Mouse (Mus musculus): ENCODE results near the gene Ing2. TPM values are rescaled to one million over a fixed set of nuclear protein-coding genes. Genes with fewer than 3 reads are reported as not detected.

Ing2 gene
- polyA plus RNA-seq, 1 experiment from 2014 or later: 10.4 TPM

- Histone ChIP-seq H3K4me3 (ENCODE audit: low read depth, low read length) (no peak overlapping the region), H3K36me3 (ENCODE audit: control insufficient read depth, insufficient read depth, low read length) (no peaks in the 10 kb centered on the region), H3K4me2 (no peak overlapping the region), H3K27ac (ENCODE audit: low read depth, low read length) (no peak overlapping the region), H3K27me3 (ENCODE audit: control insufficient read depth, insufficient read depth, low read length) (no peaks in the 10 kb centered on the region), H3K4me1 (ENCODE audit: control insufficient read depth, insufficient read depth, low read length) (no peaks in the 10 kb centered on the region), H3K9ac (ENCODE audit: low read depth, low read length) (no peak overlapping the region), H3K9me3 (replicated peaks; ENCODE audit: control insufficient read depth, low read length) (no peaks in the 10 kb centered on the region)
- WGBS (ENCODE audit: insufficient replicate concordance): 62% methylated on average over 1 of the region's 1 CpGs
- no peak for ATAC-seq (replicated peaks; ENCODE audit: insufficient number of reproducible peaks, low FRiP score, low TSS enrichment)
Observed at GRCm38 (mm10) chr8:47697696-47698095, 22.3 kb upstream of the Ing2 start.

- no peak overlapping the region for H3K27ac ChIP-seq (ENCODE audit: low read depth, low read length)
- H3K4me1 ChIP-seq (ENCODE audit: control insufficient read depth, insufficient read depth, low read length): no peaks in the 10 kb centered on the region
- no peak for ATAC-seq (replicated peaks; ENCODE audit: insufficient number of reproducible peaks, low FRiP score, low TSS enrichment)
- H3K9me3 ChIP-seq (replicated peaks; ENCODE audit: control insufficient read depth, low read length): no peaks in the 10 kb centered on the region
- H3K9ac ChIP-seq (ENCODE audit: low read depth, low read length): no peak overlapping the region
- H3K36me3 ChIP-seq (ENCODE audit: control insufficient read depth, insufficient read depth, low read length): no peaks in the 10 kb centered on the region
- WGBS (ENCODE audit: insufficient replicate concordance): 71% methylated on average over 5 of the region's 5 CpGs
- no peak overlapping the region for H3K4me2 ChIP-seq
- H3K4me3 ChIP-seq (ENCODE audit: low read depth, low read length): no peak overlapping the region
- no peaks in the 10 kb centered on the region for H3K27me3 ChIP-seq (ENCODE audit: control insufficient read depth, insufficient read depth, low read length)
Observed at GRCm38 (mm10) chr8:47695431-47696105, 20.2 kb upstream of the Ing2 start.

- Histone ChIP-seq H3K9ac (ENCODE audit: low read depth, low read length) (no peak overlapping the region), H3K36me3 (ENCODE audit: control insufficient read depth, insufficient read depth, low read length) (no peaks in the 10 kb centered on the region), H3K4me2 (no peak overlapping the region), H3K4me3 (ENCODE audit: low read depth, low read length) (no peak overlapping the region), H3K4me1 (ENCODE audit: control insufficient read depth, insufficient read depth, low read length) (no peaks in the 10 kb centered on the region), H3K27me3 (ENCODE audit: control insufficient read depth, insufficient read depth, low read length) (no peaks in the 10 kb centered on the region), H3K27ac (ENCODE audit: low read depth, low read length) (no peak overlapping the region), H3K9me3 (replicated peaks; ENCODE audit: control insufficient read depth, low read length) (0 out of 2 replicates have a peak, but pooled peaks cover 2% of the 10 kb centered on the region)
- no peak for ATAC-seq (replicated peaks; ENCODE audit: insufficient number of reproducible peaks, low FRiP score, low TSS enrichment)
- 13% methylated on average over 2 of the region's 2 CpGs for WGBS (ENCODE audit: insufficient replicate concordance)
Observed at GRCm38 (mm10) chr8:47693119-47693518, 17.8 kb upstream of the Ing2 start.

GRCm38 (mm10) chr8:47691831-47692230, 16.5 kb upstream of the Ing2 start:
- Histone ChIP-seq H3K9me3 (replicated peaks; ENCODE audit: control insufficient read depth, low read length) (0 out of 2 replicates have a peak, but pooled peaks cover 2% of the 10 kb centered on the region), H3K27me3 (ENCODE audit: control insufficient read depth, insufficient read depth, low read length) (no peaks in the 10 kb centered on the region), H3K4me3 (ENCODE audit: low read depth, low read length) (no peak overlapping the region), H3K36me3 (ENCODE audit: control insufficient read depth, insufficient read depth, low read length) (no peaks in the 10 kb centered on the region), H3K4me2 (no peak overlapping the region), H3K4me1 (ENCODE audit: control insufficient read depth, insufficient read depth, low read length) (no peaks in the 10 kb centered on the region), H3K27ac (ENCODE audit: low read depth, low read length) (no peak overlapping the region), H3K9ac (ENCODE audit: low read depth, low read length) (no peak overlapping the region)
- WGBS (ENCODE audit: insufficient replicate concordance): 75% methylated on average over 10 of the region's 10 CpGs
- ATAC-seq (replicated peaks; ENCODE audit: insufficient number of reproducible peaks, low FRiP score, low TSS enrichment): no peak

- Histone ChIP-seq H3K27me3 (ENCODE audit: control insufficient read depth, insufficient read depth, low read length) (no peaks in the 10 kb centered on the region), H3K9ac (ENCODE audit: low read depth, low read length) (no peak overlapping the region), H3K4me2 (peak overlapping the region; percentile 72), H3K27ac (ENCODE audit: low read depth, low read length) (no peak overlapping the region), H3K4me1 (ENCODE audit: control insufficient read depth, insufficient read depth, low read length) (no peaks in the 10 kb centered on the region), H3K36me3 (ENCODE audit: control insufficient read depth, insufficient read depth, low read length) (no peaks in the 10 kb centered on the region), H3K9me3 (replicated peaks; ENCODE audit: control insufficient read depth, low read length) (0 out of 2 replicates have a peak, but pooled peaks cover 2% of the 10 kb centered on the region), H3K4me3 (ENCODE audit: low read depth, low read length) (peak overlapping the region; percentile 40; the same call in 1 of the 2 replicates)
- no peak for ATAC-seq (replicated peaks; ENCODE audit: insufficient number of reproducible peaks, low FRiP score, low TSS enrichment)
- 47% methylated on average over 7 of the region's 7 CpGs for WGBS (ENCODE audit: insufficient replicate concordance)
Observed at GRCm38 (mm10) chr8:47691303-47691702, 15.9 kb upstream of the Ing2 start.

GRCm38 (mm10) chr8:47690674-47691078, 15.3 kb upstream of the Ing2 start:
- 6% methylated on average over 16 of the region's 16 CpGs for WGBS (ENCODE audit: insufficient replicate concordance)
- Histone ChIP-seq H3K9me3 (replicated peaks; ENCODE audit: control insufficient read depth, low read length) (0 out of 2 replicates have a peak, but pooled peaks cover 2% of the 10 kb centered on the region), H3K27ac (ENCODE audit: low read depth, low read length) (no peak overlapping the region), H3K36me3 (ENCODE audit: control insufficient read depth, insufficient read depth, low read length) (no peaks in the 10 kb centered on the region), H3K27me3 (ENCODE audit: control insufficient read depth, insufficient read depth, low read length) (no peaks in the 10 kb centered on the region), H3K4me3 (ENCODE audit: low read depth, low read length) (peak overlapping the region; percentile 40), H3K4me2 (peak overlapping the region; percentile 72), H3K9ac (ENCODE audit: low read depth, low read length) (peak overlapping the region; percentile 65), H3K4me1 (ENCODE audit: control insufficient read depth, insufficient read depth, low read length) (no peaks in the 10 kb centered on the region)
- ATAC-seq (replicated peaks; ENCODE audit: insufficient number of reproducible peaks, low FRiP score, low TSS enrichment): no peak

- no peaks in the 10 kb centered on the region for H3K27me3 ChIP-seq (ENCODE audit: control insufficient read depth, insufficient read depth, low read length)
- no peak overlapping the region for H3K27ac ChIP-seq (ENCODE audit: low read depth, low read length)
- H3K4me2 ChIP-seq: no peak overlapping the region
- H3K4me1 ChIP-seq (ENCODE audit: control insufficient read depth, insufficient read depth, low read length): 0 out of 2 replicates have a peak, but pooled peaks cover under 1% of the 10 kb centered on the region
- WGBS (ENCODE audit: insufficient replicate concordance): 52% methylated on average over 12 of the region's 12 CpGs
- H3K4me3 ChIP-seq (ENCODE audit: low read depth, low read length): no peak overlapping the region
- no peak for ATAC-seq (replicated peaks; ENCODE audit: insufficient number of reproducible peaks, low FRiP score, low TSS enrichment)
- H3K9me3 ChIP-seq (replicated peaks; ENCODE audit: control insufficient read depth, low read length): 0 out of 2 replicates have a peak, but pooled peaks cover 2% of the 10 kb centered on the region
- no peak overlapping the region for H3K9ac ChIP-seq (ENCODE audit: low read depth, low read length)
- no peaks in the 10 kb centered on the region for H3K36me3 ChIP-seq (ENCODE audit: control insufficient read depth, insufficient read depth, low read length)
Observed at GRCm38 (mm10) chr8:47689704-47690326, 14.5 kb upstream of the Ing2 start.

GRCm38 (mm10) chr8:47684441-47684840, 9.1 kb upstream of the Ing2 start:
- no peak for ATAC-seq (replicated peaks; ENCODE audit: insufficient number of reproducible peaks, low FRiP score, low TSS enrichment)
- no peaks in the 10 kb centered on the region for H3K27me3 ChIP-seq (ENCODE audit: control insufficient read depth, insufficient read depth, low read length)
- 46% methylated on average over 5 of the region's 5 CpGs for WGBS (ENCODE audit: insufficient replicate concordance)
- H3K9ac ChIP-seq (ENCODE audit: low read depth, low read length): no peak overlapping the region
- H3K27ac ChIP-seq (ENCODE audit: low read depth, low read length): no peak overlapping the region
- H3K4me1 ChIP-seq (ENCODE audit: control insufficient read depth, insufficient read depth, low read length): 0 out of 2 replicates have a peak, but pooled peaks cover 3% of the 10 kb centered on the region
- 0 out of 2 replicates have a peak, but pooled peaks cover under 1% of the 10 kb centered on the region for H3K9me3 ChIP-seq (replicated peaks; ENCODE audit: control insufficient read depth, low read length)
- H3K36me3 ChIP-seq (ENCODE audit: control insufficient read depth, insufficient read depth, low read length): no peaks in the 10 kb centered on the region
- no peak overlapping the region for H3K4me2 ChIP-seq
- no peak overlapping the region for H3K4me3 ChIP-seq (ENCODE audit: low read depth, low read length)
